Mouse (Mus musculus): ENCODE measurements at regions not wholly inside any gene's neighbourhood (a gene's known extent, or its start where the extent isn't known, plus 50 kb on each side); places are given as distances from the start of the nearest gene placed in this dataset.

DNA sequence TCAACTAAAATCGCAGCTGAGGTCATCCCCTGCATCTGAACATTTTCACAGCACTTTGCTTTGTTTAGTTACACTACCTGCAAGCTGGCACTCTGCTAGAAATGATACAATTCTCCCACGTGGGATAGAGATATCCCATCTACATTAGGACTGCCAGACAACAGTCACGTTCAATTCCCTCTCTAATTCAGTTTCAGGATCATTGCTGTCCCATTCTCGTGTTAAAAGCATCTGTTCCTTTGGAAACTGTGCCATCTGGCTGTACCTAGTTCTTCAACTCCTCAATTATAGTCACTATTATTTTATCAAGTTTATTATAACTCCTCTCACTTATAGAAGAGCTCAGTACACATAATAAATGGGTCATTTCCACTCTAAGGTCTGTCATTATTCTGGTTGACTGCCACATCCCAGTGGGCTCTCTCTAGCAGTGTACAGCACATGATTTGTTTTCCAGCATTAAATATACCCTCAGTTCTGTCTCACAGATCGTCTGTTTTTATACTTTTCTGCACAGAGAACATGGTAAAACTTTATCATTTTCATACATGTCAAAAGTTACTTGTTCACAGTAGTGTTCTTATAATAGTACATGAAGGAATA is 958.3 kb downstream of the Tecrl start:
- no peaks in the 10 kb centered on the region for H3K79me3 ChIP-seq (ENCODE audit: low read depth)
- H3K36me3 ChIP-seq (ENCODE audit: control insufficient read depth, insufficient read depth): no peaks in the 10 kb centered on the region
- no peak overlapping the region for H3ac ChIP-seq (ENCODE audit: control insufficient read depth, insufficient read length, low read depth)
- TF ChIP-seq CTCF (IDR thresholded peaks at IDR 0.05; ENCODE audit: control insufficient read depth, insufficient read depth, insufficient read length): no peak
- no peak for TF ChIP-seq CEBPB (IDR thresholded peaks at IDR 0.05; ENCODE audit: low read depth)
- no peak for TF ChIP-seq FOSL1 (IDR thresholded peaks at IDR 0.05; ENCODE audit: insufficient read depth, low read length, poor library complexity, severe bottlenecking)
- no peak for TF ChIP-seq MYOG (IDR thresholded peaks at IDR 0.05; ENCODE audit: control insufficient read depth, extremely low read depth, insufficient read length)
- no peak for TF ChIP-seq MYOD1 (IDR thresholded peaks at IDR 0.05; ENCODE audit: control insufficient read depth, insufficient read length, low read depth)
- TF ChIP-seq USF1 (IDR thresholded peaks at IDR 0.05; ENCODE audit: low read depth): no peak
- TF ChIP-seq MAX (IDR thresholded peaks at IDR 0.05): no peak
- H3K4me3 ChIP-seq (ENCODE audit: insufficient read depth, poor library complexity, severe bottlenecking): no peak overlapping the region
- H3K79me2 ChIP-seq (ENCODE audit: control insufficient read depth, insufficient read depth): no peaks in the 10 kb centered on the region
- H3K27me3 ChIP-seq (ENCODE audit: control insufficient read depth, insufficient read depth, insufficient read length): no peaks in the 10 kb centered on the region

DNA sequence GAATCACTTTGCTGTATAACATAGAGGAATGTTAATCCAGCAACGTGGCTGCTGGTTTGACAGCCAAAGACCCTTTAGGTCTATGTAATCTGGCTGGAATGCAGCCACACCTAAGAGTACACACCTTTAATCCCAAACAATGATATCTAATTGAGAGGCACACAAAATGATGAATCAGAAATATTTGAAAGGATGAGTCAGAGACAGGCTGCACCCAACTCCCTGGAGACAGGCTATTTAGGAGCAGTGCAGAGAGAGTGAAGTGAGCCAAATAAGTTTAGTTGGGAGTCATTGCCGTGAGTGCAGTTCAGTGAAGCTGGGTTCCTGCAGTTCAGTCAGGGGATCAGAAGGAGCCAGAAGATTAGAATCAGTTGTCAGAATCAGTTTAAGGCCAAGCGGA is 993.4 kb downstream of the Tecrl start:
- Histone ChIP-seq H3K4me3 (ENCODE audit: insufficient read depth, poor library complexity, severe bottlenecking) (no peak overlapping the region), H3K79me3 (ENCODE audit: low read depth) (no peaks in the 10 kb centered on the region), H3K36me3 (ENCODE audit: control insufficient read depth, insufficient read depth) (no peaks in the 10 kb centered on the region), H3K79me2 (ENCODE audit: control insufficient read depth, insufficient read depth) (no peaks in the 10 kb centered on the region), H3K27me3 (ENCODE audit: control insufficient read depth, insufficient read depth, insufficient read length) (no peaks in the 10 kb centered on the region), H3ac (ENCODE audit: control insufficient read depth, insufficient read length, low read depth) (no peak overlapping the region)
- TF ChIP-seq FOSL1 (IDR thresholded peaks at IDR 0.05; ENCODE audit: insufficient read depth, low read length, poor library complexity, severe bottlenecking) (peak; percentile 78), USF1 (IDR thresholded peaks at IDR 0.05; ENCODE audit: low read depth) (no peak)

DNA sequence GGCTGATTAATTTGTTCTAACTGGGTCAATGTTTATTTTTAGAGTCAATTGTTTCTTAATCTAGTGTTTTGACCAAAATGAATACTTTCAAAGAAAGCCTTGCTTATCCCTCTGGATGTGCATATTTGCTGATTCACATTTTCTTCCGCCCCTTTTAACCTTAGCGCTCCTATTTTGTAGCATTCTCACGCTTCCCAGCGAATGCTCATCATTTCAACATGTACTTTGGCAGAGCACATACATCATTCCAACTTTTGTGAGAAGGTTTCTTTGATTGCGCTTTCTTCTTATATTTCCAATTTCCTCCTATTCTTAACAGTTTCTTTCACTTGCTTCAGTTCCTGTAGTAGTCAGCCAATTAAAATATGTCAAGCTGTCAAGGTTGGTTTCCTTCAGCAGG is 998.7 kb downstream of the Tecrl start:
- Histone ChIP-seq H3K79me2 (ENCODE audit: control insufficient read depth, insufficient read depth) (no peaks in the 10 kb centered on the region), H3K27me3 (ENCODE audit: control insufficient read depth, insufficient read depth, insufficient read length) (no peaks in the 10 kb centered on the region), H3K79me3 (ENCODE audit: low read depth) (no peaks in the 10 kb centered on the region), H3K36me3 (ENCODE audit: control insufficient read depth, insufficient read depth) (no peaks in the 10 kb centered on the region), H3K4me3 (ENCODE audit: insufficient read depth, poor library complexity, severe bottlenecking) (no peak overlapping the region), H3ac (ENCODE audit: control insufficient read depth, insufficient read length, low read depth) (no peak overlapping the region)
- no peak for TF ChIP-seq CEBPB (IDR thresholded peaks at IDR 0.05; ENCODE audit: low read depth)
- no peak for TF ChIP-seq MYOD1 (IDR thresholded peaks at IDR 0.05; ENCODE audit: control insufficient read depth, insufficient read length, low read depth)
- no peak for TF ChIP-seq USF1 (IDR thresholded peaks at IDR 0.05; ENCODE audit: low read depth)
- no peak for TF ChIP-seq MYOG (IDR thresholded peaks at IDR 0.05; ENCODE audit: control insufficient read depth, extremely low read depth, insufficient read length)
- no peak for TF ChIP-seq FOSL1 (IDR thresholded peaks at IDR 0.05; ENCODE audit: insufficient read depth, low read length, poor library complexity, severe bottlenecking)
- TF ChIP-seq CTCF (IDR thresholded peaks at IDR 0.05; ENCODE audit: control insufficient read depth, insufficient read depth, insufficient read length): no peak
- TF ChIP-seq MAX (IDR thresholded peaks at IDR 0.05): no peak

GRCm38 (mm10) chr5:82351089-82351488 is 1003.9 kb downstream of the Tecrl start:
- no peak overlapping the region for H3K4me3 ChIP-seq (ENCODE audit: insufficient read depth, poor library complexity, severe bottlenecking)
- no peaks in the 10 kb centered on the region for H3K36me3 ChIP-seq (ENCODE audit: control insufficient read depth, insufficient read depth)
- no peaks in the 10 kb centered on the region for H3K79me3 ChIP-seq (ENCODE audit: low read depth)
- H3K79me2 ChIP-seq (ENCODE audit: control insufficient read depth, insufficient read depth): no peaks in the 10 kb centered on the region
- H3K27me3 ChIP-seq (ENCODE audit: control insufficient read depth, insufficient read depth, insufficient read length): no peaks in the 10 kb centered on the region
- H3ac ChIP-seq (ENCODE audit: control insufficient read depth, insufficient read length, low read depth): no peak overlapping the region
- TF ChIP-seq USF1 (IDR thresholded peaks at IDR 0.05; ENCODE audit: low read depth): no peak
- TF ChIP-seq CTCF (IDR thresholded peaks at IDR 0.05; ENCODE audit: control insufficient read depth, insufficient read depth, insufficient read length): no peak
- TF ChIP-seq MAX (IDR thresholded peaks at IDR 0.05): no peak
- TF ChIP-seq CEBPB (IDR thresholded peaks at IDR 0.05; ENCODE audit: low read depth): no peak

DNA sequence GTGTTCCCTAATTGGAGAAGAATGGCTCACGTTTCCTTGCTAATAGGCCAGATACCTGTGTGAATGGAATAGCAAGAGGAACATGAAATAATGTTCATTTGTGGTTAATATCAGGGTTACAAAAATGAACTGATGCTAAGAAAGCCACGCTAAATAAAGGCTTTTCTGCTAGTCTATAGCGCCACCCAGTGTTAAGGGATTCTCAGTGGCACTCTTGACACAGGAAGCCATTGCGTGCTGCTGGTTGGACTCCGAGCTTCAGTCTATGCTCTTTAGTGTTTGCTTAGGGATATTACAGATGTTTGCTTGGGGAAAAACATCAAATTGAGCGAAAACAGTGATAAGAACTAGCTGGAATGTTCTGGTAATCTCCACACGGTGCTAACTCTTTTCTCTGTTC is 1008.3 kb downstream of the Tecrl start:
- no peak overlapping the region for H3ac ChIP-seq (ENCODE audit: control insufficient read depth, insufficient read length, low read depth)
- TF ChIP-seq CTCF (IDR thresholded peaks at IDR 0.05; ENCODE audit: control insufficient read depth, insufficient read depth, insufficient read length): peak; percentile 45
- TF ChIP-seq MAX (IDR thresholded peaks at IDR 0.05): no peak
- H3K27me3 ChIP-seq (ENCODE audit: control insufficient read depth, insufficient read depth, insufficient read length): no peaks in the 10 kb centered on the region
- H3K79me2 ChIP-seq (ENCODE audit: control insufficient read depth, insufficient read depth): no peaks in the 10 kb centered on the region
- no peaks in the 10 kb centered on the region for H3K36me3 ChIP-seq (ENCODE audit: control insufficient read depth, insufficient read depth)
- no peak overlapping the region for H3K4me3 ChIP-seq (ENCODE audit: insufficient read depth, poor library complexity, severe bottlenecking)
- no peaks in the 10 kb centered on the region for H3K79me3 ChIP-seq (ENCODE audit: low read depth)

DNA sequence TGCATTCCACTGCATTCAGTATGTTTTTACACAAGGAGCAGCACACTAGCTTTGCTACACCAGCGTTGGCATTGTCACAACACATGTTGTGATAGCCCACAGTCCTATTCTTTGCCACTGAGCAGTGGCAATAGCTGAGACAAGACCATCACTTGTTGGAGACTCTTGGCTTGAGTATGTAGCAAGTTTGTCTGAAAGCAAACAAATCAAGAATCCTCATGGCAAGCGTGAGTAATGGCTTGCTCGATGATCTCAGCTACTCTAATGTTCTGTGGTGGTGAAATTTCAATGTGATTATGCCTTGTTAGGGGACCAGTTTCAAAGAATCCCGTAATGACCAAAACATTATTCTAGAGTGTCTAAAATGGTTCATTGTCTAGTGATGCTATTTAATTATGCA is 1030.6 kb downstream of the Tecrl start:
- Histone ChIP-seq H3K36me3 (ENCODE audit: control insufficient read depth, insufficient read depth) (no peaks in the 10 kb centered on the region), H3ac (ENCODE audit: control insufficient read depth, insufficient read length, low read depth) (no peak overlapping the region), H3K79me3 (ENCODE audit: low read depth) (no peaks in the 10 kb centered on the region), H3K4me3 (ENCODE audit: insufficient read depth, poor library complexity, severe bottlenecking) (no peak overlapping the region), H3K27me3 (ENCODE audit: control insufficient read depth, insufficient read depth, insufficient read length) (no peaks in the 10 kb centered on the region), H3K79me2 (ENCODE audit: control insufficient read depth, insufficient read depth) (no peaks in the 10 kb centered on the region)
- TF ChIP-seq CTCF (IDR thresholded peaks at IDR 0.05; ENCODE audit: control insufficient read depth, insufficient read depth, insufficient read length): no peak
- TF ChIP-seq USF1 (IDR thresholded peaks at IDR 0.05; ENCODE audit: low read depth): no peak
- no peak for TF ChIP-seq MYOG (IDR thresholded peaks at IDR 0.05; ENCODE audit: control insufficient read depth, extremely low read depth, insufficient read length)
- TF ChIP-seq MYOD1 (IDR thresholded peaks at IDR 0.05; ENCODE audit: control insufficient read depth, insufficient read length, low read depth): no peak
- TF ChIP-seq FOSL1 (IDR thresholded peaks at IDR 0.05; ENCODE audit: insufficient read depth, low read length, poor library complexity, severe bottlenecking): no peak
- no peak for TF ChIP-seq CEBPB (IDR thresholded peaks at IDR 0.05; ENCODE audit: low read depth)
- no peak for TF ChIP-seq MAX (IDR thresholded peaks at IDR 0.05)

All from C2C12 (cell line).